Mouse (Mus musculus) heart, postnatal 36 days (tissue): ENCODE results near the gene Blm. TPM values are rescaled to one million over a fixed set of nuclear protein-coding genes. Genes with fewer than 3 reads are reported as not detected.

ENCODE experiments used
- DNase-seq, 2 experiments: peaks; one replicate each; pipeline ENCODE4 v3.0.0; 2021 to 2022
- intact Hi-C: fragments of 180-260 bp; cut with DNase I; formaldehyde crosslinking; loops from one replicate; pipeline ENCODE4 v1.15.1; 2025
- total RNA-seq, 2 experiments: library from RNA; stranded (reverse); gene quantifications; 2 replicates each; pipeline ENCODE4 v1.2.3; 2021

The Blm gene
- total RNA-seq, 2 experiments from 2014 or later: 1.3 to 1.7 TPM

- intact Hi-C loops: no loop called here
Measured at GRCm38 (mm10) chr7:80464831-80465230, 70.1 kb downstream of the Blm start.

GRCm38 (mm10) chr7:80461891-80462290 lies 73.0 kb downstream of the Blm start:
- no peak for DNase-seq
- intact Hi-C loops: no loop called here

More at GRCm38 (mm10) chr7:80464831-80465230, 70.1 kb downstream of the Blm start:
- no peak for DNase-seq

GRCm38 (mm10) chr7:80460892-80461291 lies 74.0 kb downstream of the Blm start:
- DNase-seq: no peak
- intact Hi-C loops: no loop called here

GRCm38 (mm10) chr7:80460199-80460598 lies 74.7 kb downstream of the Blm start:
- intact Hi-C loops: no loop called here
- DNase-seq: no peak

GRCm38 (mm10) chr7:80457831-80458343 lies 77.0 kb downstream of the Blm start:
- DNase-seq: no peak
- intact Hi-C loops: no loop called here

- peak; percentile 61 to 69 for DNase-seq
- intact Hi-C loops: no loop called here
Measured at GRCm38 (mm10) chr7:80457241-80457640, 77.7 kb downstream of the Blm start.

GRCm38 (mm10) chr7:80456327-80456726 lies 78.6 kb downstream of the Blm start:
- no peak for DNase-seq
- intact Hi-C loops: no loop called here

GRCm38 (mm10) chr7:80455505-80456160 lies 79.3 kb downstream of the Blm start:
- intact Hi-C loops: no loop called here
- DNase-seq: no peak

- intact Hi-C loops: no loop called here
- no peak for DNase-seq
Measured at GRCm38 (mm10) chr7:80454786-80455185, 80.1 kb downstream of the Blm start.

- DNase-seq: no peak
- intact Hi-C loops: no loop called here
Measured at GRCm38 (mm10) chr7:80453997-80454396, 80.9 kb downstream of the Blm start.

- DNase-seq: no peak
Measured at GRCm38 (mm10) chr7:80453121-80453520, 81.8 kb downstream of the Blm start.

GRCm38 (mm10) chr7:80452241-80452640 lies 82.7 kb downstream of the Blm start:
- no peak for DNase-seq
- intact Hi-C loops: no loop called here

More at GRCm38 (mm10) chr7:80453121-80453520, 81.8 kb downstream of the Blm start:
- intact Hi-C loops: no loop called here

- no peak for DNase-seq
- intact Hi-C loops: no loop called here
Measured at GRCm38 (mm10) chr7:80451550-80452232, 83.2 kb downstream of the Blm start.

- DNase-seq: no peak
- intact Hi-C loops: no loop called here
Measured at GRCm38 (mm10) chr7:80450354-80450753, 84.6 kb downstream of the Blm start.

- intact Hi-C loops: no loop called here
- no peak for DNase-seq
Measured at GRCm38 (mm10) chr7:80449620-80450091, 85.3 kb downstream of the Blm start.

- intact Hi-C loops: no loop called here
- no peak for DNase-seq
Measured at GRCm38 (mm10) chr7:80447336-80447735, 87.6 kb downstream of the Blm start.

- intact Hi-C loops: no loop called here
- DNase-seq: no peak
Measured at GRCm38 (mm10) chr7:80446221-80446878, 88.6 kb downstream of the Blm start.

- intact Hi-C loops: no loop called here
- DNase-seq: peak; percentile 67 to 69
Measured at GRCm38 (mm10) chr7:80445492-80445891, 89.4 kb downstream of the Blm start.

GRCm38 (mm10) chr7:80444401-80445249 lies 90.3 kb downstream of the Blm start:
- DNase-seq: no peak
- intact Hi-C loops: no loop called here

- intact Hi-C loops: loop anchor here (2.0 kb wide), 1 partner anchor 38 kb away; the partner anchor contains the start of gene Furin
- no peak for DNase-seq
Measured at GRCm38 (mm10) chr7:80443124-80443523, 91.8 kb downstream of the Blm start.
